Mouse (Mus musculus) megakaryocyte, embryonic 14.5 days (primary cell): ENCODE measurements at regions not wholly inside any gene's neighbourhood (a gene's known extent, or its start where the extent isn't known, plus 50 kb on each side); places are given as distances from the start of the nearest gene placed in this dataset.

ENCODE experiments used
- H3K27me3 ChIP-seq: replicated peaks from 2 replicates; pipeline ENCODE3; 2012; ENCODE audit warnings: inconsistent platforms
- H3K36me3 ChIP-seq: replicated peaks from 2 replicates; pipeline ENCODE3; 2012; ENCODE audit warnings: low read length, inconsistent platforms, mixed read lengths
- H3K4me1 ChIP-seq: 2 replicates; pipeline ENCODE4 v1.6.1; 2012; ENCODE audit warnings: inconsistent platforms
- H3K4me3 ChIP-seq: replicated peaks from 2 replicates; pipeline ENCODE3; 2012; ENCODE audit warnings: moderate library complexity, mild to moderate bottlenecking, inconsistent platforms
- H3K9me3 ChIP-seq: 2 replicates; pipeline ENCODE4 v1.6.1; 2012; ENCODE audit warnings: inconsistent platforms
- FLI1 ChIP-seq: IDR thresholded peaks from 2 replicates; pipeline ENCODE4 v1.6.1; 2012; ENCODE audit warnings: low read length, inconsistent platforms, mixed read lengths
- GATA1 ChIP-seq: IDR thresholded peaks from 3 replicates; pipeline ENCODE4 v1.6.1; 2012; ENCODE audit warnings: mixed read lengths, low read length, inconsistent platforms, borderline replicate concordance

DNA sequence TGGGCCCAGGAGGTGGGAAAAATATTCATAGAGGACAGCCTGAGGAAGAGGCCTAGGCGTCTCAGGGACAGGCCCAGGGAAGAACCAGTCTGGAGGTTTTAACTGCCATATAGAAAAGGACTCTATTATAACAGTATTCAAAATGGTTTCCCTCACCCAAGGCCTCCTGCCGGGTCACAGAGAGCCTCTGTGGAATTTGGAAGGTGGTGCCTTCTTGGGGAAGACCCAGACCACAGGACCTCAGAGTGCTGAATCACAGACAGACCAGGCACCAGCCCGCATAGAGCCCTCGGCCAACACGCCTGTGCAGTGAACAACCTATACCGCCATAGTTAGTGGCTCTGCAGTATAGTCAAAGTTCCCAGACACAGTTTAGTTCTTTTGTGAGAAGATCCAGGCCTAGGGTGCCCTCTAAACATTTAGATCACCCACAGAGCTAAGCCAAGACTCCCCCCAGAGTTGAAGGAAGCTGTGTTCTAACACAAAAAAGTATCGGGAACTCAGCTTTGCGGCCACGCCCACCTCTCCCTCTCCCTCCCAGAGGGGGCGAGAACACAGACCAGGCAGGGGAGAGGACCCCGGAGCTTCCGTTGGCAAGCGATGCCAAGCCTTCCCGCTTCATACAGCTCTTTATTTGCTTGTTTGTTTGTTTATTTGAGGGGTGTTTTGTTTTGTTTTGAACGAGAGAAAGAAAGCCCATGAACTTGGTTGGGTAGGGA is 122.1 kb upstream of the Smad3 start:
- peaks cover 28% of the 10 kb centered on the region for H3K9me3 ChIP-seq
- H3K27me3 ChIP-seq, result peaks cover 18% of the 10 kb centered on the region
- peaks cover 6% of the 10 kb centered on the region; the same call in 1 of the 2 replicates for H3K4me1 ChIP-seq
- TF ChIP-seq GATA1, result no peak
- TF ChIP-seq FLI1, result no peak
- no peak overlapping the region for H3K4me3 ChIP-seq
- no peaks in the 10 kb centered on the region for H3K36me3 ChIP-seq

DNA sequence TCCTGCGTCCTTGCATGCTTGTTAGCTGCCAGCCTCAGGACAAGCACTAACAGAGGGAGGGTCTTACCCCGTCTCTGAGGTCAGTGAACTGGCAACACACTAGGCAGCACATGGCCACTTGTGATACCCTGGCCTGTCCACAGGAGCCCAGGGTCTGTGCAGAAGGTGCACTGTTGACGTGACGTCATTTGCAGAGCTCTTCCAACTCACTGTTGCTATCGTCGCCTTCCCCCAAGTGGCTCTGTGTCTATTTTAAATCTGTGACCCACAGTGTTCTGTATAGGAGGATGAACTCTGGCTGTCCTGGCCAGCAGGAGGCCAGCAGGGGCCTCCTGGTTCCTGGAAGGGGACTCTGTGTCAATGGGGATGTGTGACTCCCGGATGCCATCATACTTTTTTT is 120.1 kb upstream of the Smad3 start:
- Histone ChIP-seq H3K4me3 (peak overlapping the region; percentile 8), H3K4me1 (peaks cover 6% of the 10 kb centered on the region; the same call in 1 of the 2 replicates), H3K36me3 (no peaks in the 10 kb centered on the region), H3K27me3 (peaks cover 24% of the 10 kb centered on the region), H3K9me3 (peaks cover 9% of the 10 kb centered on the region)
- TF ChIP-seq GATA1, result no peak
- TF ChIP-seq FLI1, result no peak

DNA sequence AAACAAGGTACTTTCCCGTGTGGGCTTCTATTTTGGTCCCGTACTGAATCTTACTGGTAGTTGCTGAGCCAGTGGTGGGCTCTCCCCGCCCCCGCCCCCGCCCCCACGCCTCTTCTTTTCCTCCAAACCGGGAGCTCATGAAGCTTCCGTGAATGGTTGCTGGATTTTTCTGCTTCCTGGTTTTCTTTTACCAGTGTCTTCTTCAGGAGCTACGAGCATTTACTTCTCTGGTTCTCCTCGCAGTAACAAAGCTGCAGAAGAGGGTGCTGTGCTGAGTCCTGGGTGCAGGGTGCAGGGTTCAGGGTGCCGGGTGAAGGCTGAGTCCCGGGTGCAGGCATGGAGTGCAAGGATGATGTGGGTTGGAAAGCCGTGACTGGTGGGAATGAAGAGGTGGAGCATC is 119.1 kb upstream of the Smad3 start:
- H3K4me3 ChIP-seq, result no peak overlapping the region
- peaks cover 22% of the 10 kb centered on the region for H3K27me3 ChIP-seq
- no peaks in the 10 kb centered on the region for H3K9me3 ChIP-seq
- TF ChIP-seq FLI1 (no peak), GATA1 (no peak)
- no peaks in the 10 kb centered on the region for H3K36me3 ChIP-seq
- peaks cover 6% of the 10 kb centered on the region; the same call in 1 of the 2 replicates for H3K4me1 ChIP-seq

DNA sequence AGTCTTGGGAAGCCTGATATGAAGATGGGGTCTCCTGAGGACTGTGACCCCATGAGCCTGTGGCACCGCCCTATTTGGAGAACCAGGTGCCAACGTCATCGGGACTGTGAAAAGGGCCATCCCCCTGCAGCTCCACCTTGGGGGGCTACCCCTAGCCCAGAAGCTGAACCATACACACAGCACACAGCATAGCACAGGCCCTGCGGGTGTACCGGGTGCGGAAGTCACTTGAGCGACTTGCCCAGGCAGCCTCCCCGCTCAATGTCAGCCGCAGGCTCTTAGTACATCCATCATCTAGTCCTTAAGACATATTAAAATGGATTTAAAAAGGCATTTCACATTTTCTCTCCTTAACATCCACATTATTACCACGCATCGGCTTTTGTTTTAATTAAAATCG is 118.2 kb upstream of the Smad3 start:
- H3K27me3 ChIP-seq, result peaks cover 22% of the 10 kb centered on the region
- H3K4me1 ChIP-seq, result 0 out of 2 replicates have a peak, but pooled peaks cover 3% of the 10 kb centered on the region
- no peaks in the 10 kb centered on the region for H3K36me3 ChIP-seq
- H3K9me3 ChIP-seq, result peaks cover 7% of the 10 kb centered on the region
- no peak overlapping the region for H3K4me3 ChIP-seq
- TF ChIP-seq GATA1 (no peak), FLI1 (no peak)

DNA sequence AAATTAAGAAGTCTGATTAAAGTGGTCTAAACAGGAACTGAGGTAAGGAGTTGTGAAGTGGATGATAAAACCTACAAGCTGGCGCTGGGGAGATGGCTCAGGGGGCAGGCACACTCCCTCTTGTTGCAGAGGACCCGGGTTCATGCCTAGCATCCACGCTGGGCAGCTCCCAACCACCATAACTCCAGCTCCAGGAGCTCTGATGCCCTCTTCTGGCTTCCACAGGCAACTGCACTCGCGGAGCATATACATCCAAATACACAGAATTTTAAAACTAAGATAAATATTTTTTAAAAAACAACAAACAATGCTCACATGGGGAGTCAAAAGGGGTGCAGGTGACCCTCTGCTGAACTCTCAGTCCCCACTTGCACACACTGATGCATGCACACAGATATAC is 117.4 kb upstream of the Smad3 start:
- no peak for TF ChIP-seq GATA1
- no peak for TF ChIP-seq FLI1
- H3K36me3 ChIP-seq, result no peaks in the 10 kb centered on the region
- peaks cover 13% of the 10 kb centered on the region for H3K9me3 ChIP-seq
- no peak overlapping the region for H3K4me3 ChIP-seq
- H3K27me3 ChIP-seq, result peaks cover 23% of the 10 kb centered on the region
- 0 out of 2 replicates have a peak, but pooled peaks cover 3% of the 10 kb centered on the region for H3K4me1 ChIP-seq

DNA sequence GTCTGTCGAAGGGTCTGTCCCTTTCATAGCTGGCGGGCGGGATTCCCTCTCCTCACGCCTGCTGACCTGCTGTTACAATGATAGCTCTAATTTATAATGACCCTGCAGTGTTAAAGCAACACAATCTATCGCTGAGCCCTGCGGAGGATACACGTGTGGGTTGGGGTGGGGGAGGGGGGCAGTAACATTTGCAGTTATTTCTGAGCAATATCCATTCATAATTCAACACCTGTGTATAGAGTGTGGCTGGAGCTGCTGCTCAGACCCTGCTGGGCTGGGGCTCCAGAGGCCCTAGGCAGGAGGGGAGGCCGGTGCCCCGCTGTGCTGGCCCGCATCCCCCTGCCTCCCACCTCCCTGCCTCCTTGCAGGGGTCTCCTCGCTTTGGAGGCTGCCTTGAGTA is 106.6 kb upstream of the Smad3 start:
- Histone ChIP-seq H3K4me1 (peaks cover 10% of the 10 kb centered on the region), H3K36me3 (no peaks in the 10 kb centered on the region), H3K27me3 (peaks cover 39% of the 10 kb centered on the region), H3K9me3 (peaks cover 24% of the 10 kb centered on the region), H3K4me3 (no peak overlapping the region)
- TF ChIP-seq GATA1 (no peak), FLI1 (no peak)

DNA sequence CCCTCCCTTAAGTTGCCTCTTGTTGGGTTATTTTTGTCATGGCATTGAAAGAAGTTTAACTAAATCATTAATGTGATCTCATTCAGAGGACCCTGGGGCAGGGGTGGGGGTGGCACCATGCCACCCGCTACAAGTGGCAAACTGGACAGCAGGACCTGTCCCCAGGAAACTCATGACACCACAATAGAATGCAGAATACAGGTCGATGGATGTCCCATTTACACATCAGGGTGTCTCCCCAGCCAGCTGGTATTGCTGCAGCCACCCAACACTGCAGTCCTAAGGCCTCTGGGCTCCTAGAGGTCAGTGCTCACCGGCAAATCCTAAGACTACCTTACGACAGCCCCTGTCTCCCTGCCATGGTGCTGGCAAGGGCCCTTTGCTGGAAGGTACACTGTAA is 105.5 kb upstream of the Smad3 start:
- TF ChIP-seq FLI1 (no peak), GATA1 (no peak)
- Histone ChIP-seq H3K27me3 (peaks cover 40% of the 10 kb centered on the region), H3K4me1 (peaks cover 10% of the 10 kb centered on the region), H3K4me3 (no peak overlapping the region), H3K36me3 (no peaks in the 10 kb centered on the region), H3K9me3 (peaks cover 19% of the 10 kb centered on the region)

DNA sequence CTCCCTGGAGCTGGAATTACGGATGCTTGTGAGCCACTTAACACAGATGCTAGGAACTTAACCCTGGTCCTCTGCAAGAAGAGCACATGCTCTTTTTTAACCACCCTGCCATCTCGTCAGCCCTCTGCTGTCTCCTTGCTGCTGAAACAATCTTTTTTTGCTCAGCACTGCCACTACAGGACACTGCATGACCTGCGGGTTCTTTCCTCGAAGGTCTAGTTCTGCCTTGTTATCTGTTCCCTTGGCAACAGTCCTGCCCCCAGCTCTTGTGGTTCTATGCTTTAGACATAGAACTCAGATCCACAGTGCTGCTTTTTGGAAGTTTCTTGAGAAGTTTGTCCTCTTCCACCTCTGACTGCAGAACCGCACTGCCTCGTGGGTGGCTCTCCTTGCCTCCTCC is 104.6 kb upstream of the Smad3 start:
- H3K27me3 ChIP-seq, result peaks cover 41% of the 10 kb centered on the region

DNA sequence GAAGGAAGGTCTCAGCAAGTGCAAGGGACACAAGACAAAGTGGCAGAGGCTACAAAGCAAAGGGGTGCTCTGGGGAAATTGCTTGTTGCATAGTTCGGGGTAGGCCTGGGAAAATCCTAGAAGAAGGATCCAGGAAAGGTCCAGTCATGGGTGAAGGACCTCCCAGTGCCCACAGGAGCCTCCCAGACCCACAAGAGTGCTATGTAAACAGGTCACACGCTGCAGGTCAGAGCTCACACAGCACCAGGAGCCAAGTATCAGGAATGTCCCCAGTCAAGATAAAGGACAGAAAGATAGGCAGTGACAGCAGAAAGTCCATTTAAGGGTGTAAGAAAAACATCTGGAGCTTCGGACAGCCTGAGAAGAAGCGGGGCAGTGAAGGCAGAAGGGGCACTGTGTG is 103.6 kb upstream of the Smad3 start:
- Histone ChIP-seq H3K36me3 (no peaks in the 10 kb centered on the region), H3K9me3 (peaks cover 20% of the 10 kb centered on the region), H3K4me1 (peaks cover 10% of the 10 kb centered on the region), H3K4me3 (no peak overlapping the region), H3K27me3 (peaks cover 40% of the 10 kb centered on the region)
- no peak for TF ChIP-seq GATA1
- TF ChIP-seq FLI1, result no peak

More for the DNA sequence above, 104.6 kb upstream of the Smad3 start:
- no peaks in the 10 kb centered on the region for H3K36me3 ChIP-seq
- H3K9me3 ChIP-seq, result peaks cover 24% of the 10 kb centered on the region
- no peak overlapping the region for H3K4me3 ChIP-seq
- TF ChIP-seq GATA1, result no peak
- no peak for TF ChIP-seq FLI1
- peaks cover 10% of the 10 kb centered on the region for H3K4me1 ChIP-seq

DNA sequence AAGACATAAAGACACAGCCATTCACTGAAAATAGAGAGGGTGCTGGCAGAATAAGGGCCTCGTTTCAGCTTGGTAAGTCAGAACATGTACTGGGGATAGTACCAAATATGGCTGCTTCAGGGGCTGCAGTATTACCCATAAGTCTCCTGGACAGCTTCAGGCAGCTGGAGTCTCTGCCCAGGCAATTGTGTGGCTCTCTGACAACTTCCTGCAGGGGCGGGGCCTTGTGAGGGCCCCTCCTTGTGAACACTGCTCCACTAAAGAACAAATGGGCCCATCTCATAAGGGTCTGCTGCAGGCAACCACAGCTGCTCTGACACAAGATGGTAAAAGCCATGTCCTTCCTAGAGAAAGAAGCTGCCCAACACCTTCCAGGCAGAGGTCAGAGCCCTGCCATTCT is 102.4 kb upstream of the Smad3 start:
- H3K27me3 ChIP-seq, result peaks cover 37% of the 10 kb centered on the region

More for the DNA sequence above, 102.4 kb upstream of the Smad3 start:
- TF ChIP-seq FLI1 (no peak), GATA1 (no peak)
- Histone ChIP-seq H3K36me3 (no peaks in the 10 kb centered on the region), H3K4me3 (no peak overlapping the region), H3K9me3 (peaks cover 8% of the 10 kb centered on the region), H3K4me1 (peaks cover 10% of the 10 kb centered on the region)
